Mouse (Mus musculus): ENCODE measurements around the gene Plac9b.
"Not testable (repeated sequence)": the region's sequence is repeated elsewhere in the genome, so short reads cannot be mapped to it uniquely, and the experiment has no call there.

Gene Plac9b

DNA sequence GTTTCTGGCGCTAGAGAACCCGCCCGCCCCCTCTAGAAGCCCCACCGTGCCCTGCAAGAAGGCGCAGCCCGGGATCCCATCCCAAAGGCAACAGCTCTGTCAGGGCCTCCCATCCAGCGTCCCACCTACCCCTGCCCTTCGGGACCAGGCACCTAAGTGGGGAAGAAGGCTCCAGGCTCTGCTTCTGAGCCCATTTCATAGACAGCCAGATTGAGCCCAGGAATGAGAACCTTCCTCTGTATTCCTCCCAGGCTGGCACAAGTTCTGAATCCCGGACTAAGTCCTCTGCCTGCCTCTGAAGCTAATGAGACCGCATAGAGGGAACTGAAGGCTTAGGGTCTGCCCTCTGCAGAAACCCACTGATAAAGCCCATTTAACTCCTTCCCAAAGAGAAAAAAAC, at the start of gene Plac9b:
TSS of gene Plac9b (minus strand) at position 101 of the 400 bp plus-strand sequence.
- CTCF ChIA-PET: not testable (repeated sequence)

DNA sequence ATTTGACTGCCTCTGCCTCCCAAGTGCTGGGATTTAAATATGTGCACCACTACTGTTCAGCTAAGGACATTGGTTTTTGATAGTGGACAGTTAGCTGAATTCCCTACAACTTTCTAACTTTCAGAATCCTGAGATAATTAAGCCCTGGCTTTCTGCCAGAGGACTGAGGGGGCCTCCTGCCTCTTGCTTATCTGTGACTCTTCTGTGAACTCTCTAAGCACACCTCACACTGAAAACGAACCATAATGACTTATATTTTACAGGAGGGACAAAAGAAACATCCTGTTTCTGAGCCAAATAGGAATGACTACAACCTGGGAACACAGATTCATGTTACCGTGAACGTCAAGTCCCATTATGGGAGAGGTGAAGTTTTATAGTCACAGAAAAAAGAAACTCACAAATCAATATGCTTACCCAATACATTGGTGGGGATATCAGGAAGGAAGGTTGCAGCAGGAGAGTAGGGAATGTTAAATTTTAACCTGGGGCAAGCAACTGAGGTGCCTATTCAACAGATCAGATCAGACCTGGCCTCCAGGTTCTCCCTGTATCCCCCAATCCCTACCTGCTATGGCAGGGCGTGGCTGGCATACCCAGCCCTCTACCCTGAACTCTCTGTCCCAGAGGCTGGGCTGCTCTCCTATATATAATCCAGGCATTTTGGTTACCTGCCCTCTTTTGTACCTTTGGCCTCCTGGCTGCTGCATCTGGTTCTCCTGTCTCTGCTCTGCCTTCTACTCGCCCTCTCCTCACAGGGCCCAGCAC, 34.1 kb upstream of the Plac9b start:
- CTCF ChIA-PET: not testable (repeated sequence)

- CTCF ChIA-PET: not testable (repeated sequence)
Measured at GRCm38 (mm10) chr14:26206926-26207247, 24.6 kb upstream of the Plac9b start, which contains the start of gene Tmem254b. Gene Tmem254b, minus strand, starts transcription at chr14:26207041.

GRCm38 (mm10) chr14:26206197-26206925, 24.1 kb upstream of the Plac9b start:
- CTCF ChIA-PET: not testable (repeated sequence)

DNA sequence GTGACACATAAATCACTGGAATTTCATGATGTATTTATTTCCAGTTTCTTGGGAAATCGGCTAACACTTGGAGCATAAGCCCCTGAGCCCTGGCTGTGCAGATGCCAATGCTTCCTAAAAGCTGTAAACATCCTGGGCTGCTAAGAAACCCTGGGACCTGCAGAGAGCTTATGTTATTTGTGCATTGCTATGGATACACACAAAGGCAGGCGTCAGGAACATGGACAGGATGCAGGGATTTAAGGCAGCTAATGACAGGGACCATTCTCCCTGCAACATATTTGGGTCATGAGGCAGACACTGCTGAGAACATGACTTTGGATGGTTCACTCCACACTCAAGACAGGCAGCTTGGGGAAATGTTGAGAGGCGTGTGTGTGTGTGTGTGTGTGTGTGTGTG, 15.6 kb upstream of the Plac9b start:
- CTCF ChIA-PET: not testable (repeated sequence)

DNA sequence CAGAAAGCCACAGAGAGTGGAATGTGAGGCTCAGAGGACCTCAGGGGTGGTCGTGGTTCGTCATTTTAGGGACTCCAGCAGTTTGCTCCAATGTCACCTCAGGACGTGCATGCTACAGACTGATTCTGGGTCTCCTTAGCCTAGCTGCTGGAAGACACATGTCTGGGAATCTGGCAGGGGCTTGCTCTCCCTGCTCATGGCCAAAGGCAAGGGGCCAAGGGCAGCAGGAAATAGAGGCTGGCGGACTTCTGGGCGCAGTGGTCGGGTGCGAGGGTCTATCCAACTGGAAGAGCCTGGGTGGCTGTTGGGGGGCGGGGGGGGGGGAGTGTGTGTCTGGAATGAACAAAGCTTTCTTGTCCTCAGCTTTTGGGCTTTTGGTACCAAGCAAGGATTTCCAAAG, 6.1 kb upstream of the Plac9b start:
- CTCF ChIA-PET: not testable (repeated sequence)

- CTCF ChIA-PET: not testable (repeated sequence)
Measured at GRCm38 (mm10) chr14:26186638-26187037, 4.4 kb upstream of the Plac9b start.

DNA sequence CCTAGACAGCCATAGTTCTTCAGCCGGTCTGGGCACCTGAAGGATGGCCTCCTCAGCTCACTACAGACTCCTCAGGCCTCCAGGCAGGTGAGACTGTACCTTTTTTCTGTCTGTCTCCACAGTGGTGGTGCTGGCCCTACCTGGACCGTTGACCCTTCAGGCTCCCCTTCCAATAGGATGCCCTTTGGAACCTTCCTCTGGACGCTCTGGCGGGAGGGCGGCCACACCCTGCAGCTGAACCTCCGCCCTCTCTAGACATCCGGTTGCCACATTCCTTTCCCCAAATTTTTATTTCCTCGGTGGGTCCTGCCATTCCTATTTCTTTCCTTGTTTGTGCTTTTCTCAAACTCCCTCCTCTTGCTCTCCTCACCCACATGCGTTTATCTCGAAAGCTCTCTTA, 620 bp downstream of the Plac9b start:
- CTCF ChIA-PET: not testable (repeated sequence)

- CTCF ChIA-PET: not testable (repeated sequence)
Measured at GRCm38 (mm10) chr14:26175028-26175427, 7.3 kb downstream of the Plac9b start.

DNA sequence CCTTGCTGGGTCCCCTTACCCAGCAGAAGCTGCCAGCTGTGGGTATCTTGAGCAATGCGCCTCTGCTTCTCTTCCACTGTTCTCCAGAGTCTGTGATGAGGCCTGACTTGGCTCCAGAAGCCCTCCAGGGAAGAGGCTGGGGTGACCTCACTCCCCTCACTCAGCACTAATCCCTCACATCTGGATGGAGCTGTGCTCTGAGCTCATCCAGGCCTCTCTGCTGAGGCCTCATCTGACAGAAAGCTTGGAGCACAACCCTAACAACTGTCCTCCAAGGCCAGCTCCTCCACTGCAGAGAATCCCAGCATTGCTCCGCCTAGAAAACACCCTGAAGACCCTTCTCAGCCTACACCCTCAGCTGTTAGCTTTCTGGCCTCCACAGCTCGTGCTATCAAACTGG, 8.3 kb downstream of the Plac9b start:
- CTCF ChIA-PET: not testable (repeated sequence)

DNA sequence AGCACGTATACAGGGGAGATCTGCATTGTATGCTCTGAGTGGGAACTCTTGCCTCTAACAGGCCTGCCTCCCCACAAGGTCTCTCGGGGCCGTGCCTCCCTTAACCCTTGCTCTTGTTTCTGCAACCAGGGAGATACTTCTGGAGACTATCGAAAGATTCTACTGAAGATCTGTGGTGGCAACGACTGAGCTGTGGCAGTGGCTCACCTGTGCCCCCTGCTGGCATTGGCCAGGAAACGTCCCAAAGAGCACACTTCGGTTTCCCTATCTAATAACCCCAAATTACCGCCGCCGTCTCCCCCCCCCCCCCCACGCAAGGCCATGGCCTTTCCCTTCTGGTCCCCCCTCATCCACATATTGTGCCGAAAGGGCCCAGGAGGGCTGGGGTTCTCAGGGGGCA, 17.0 kb downstream of the Plac9b start:
- CTCF ChIA-PET: not testable (repeated sequence)

DNA sequence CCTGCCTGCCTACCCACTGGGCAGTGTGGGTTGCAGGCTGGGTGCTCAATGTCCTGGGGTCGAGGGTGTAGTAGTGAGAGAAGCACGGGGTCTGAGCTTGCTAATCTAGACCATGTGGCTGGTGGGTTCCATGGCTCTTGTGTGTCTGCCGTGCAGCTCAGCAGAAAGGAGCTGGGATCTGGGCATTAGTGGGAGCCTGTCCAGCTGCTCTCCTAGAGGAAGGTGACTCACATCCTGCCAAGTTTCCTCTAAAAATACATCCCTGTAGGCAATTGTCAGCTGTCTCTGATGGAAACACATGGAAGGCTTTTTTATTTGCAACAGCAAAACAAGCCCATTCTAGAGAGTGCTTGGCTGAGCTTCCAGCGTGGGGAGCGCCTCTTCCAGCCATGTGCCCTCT, 19.9 kb downstream of the Plac9b start:
- CTCF ChIA-PET: not testable (repeated sequence)

DNA sequence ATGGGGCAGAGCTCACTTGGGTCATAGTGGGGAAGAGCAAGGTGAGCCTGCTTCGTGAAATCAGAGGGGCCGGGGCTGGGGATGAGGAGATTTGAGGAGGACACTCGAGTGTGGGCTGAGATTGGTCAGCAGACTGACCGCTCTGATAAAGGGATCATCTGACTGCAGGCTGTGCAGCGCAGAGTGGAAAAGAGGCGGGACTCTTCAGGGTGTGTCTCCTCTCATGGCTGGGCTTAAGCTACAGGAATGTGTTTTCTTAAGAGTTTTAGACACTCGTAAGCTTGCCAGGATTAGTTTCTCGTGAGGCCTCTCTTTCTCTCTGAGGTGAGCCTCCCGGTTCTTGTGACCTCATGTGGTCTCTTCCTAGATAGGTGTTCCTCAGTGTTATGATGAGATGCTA, 21.1 kb downstream of the Plac9b start:
- CTCF ChIA-PET: not testable (repeated sequence)

- CTCF ChIA-PET: not testable (repeated sequence)
Measured at GRCm38 (mm10) chr14:26156032-26156431, 26.2 kb downstream of the Plac9b start.

GRCm38 (mm10) chr14:26147095-26147494, 35.2 kb downstream of the Plac9b start:
- CTCF ChIA-PET: not testable (repeated sequence)

GRCm38 (mm10) chr14:26119095-26119494, 63.2 kb downstream of the Plac9b start:
- CTCF ChIA-PET: not testable (repeated sequence)

DNA sequence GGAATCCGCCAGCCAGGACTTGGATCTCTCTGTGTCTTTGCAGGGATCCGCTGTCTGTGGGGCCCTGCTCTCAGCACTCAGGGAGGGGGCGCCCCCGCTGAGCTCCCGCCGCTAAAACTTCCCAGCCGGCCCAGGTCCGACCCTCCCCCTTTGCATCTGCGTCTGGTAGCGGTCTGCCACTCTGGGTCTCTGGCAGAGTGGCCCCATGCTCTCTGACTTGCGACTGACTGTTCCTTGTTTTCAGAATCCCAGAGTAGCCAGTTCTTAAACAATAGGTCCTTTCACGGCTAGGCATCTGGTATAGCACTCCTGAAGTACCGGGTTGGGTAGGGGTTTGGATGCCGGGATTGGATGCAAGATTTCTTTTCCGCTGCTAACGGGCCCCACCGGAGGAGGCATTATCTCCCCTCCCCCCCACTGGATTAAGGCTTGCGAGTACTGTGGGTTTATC, 63.7 kb downstream of the Plac9b start:
- CTCF ChIA-PET: not testable (repeated sequence)

GRCm38 (mm10) chr14:26118150-26118549, 64.1 kb downstream of the Plac9b start, which contains the start of gene Duxbl2:
Gene Duxbl2, plus strand, starts transcription at chr14:26118349.
- CTCF ChIA-PET: not testable (repeated sequence)

All from spleen, embryonic (tissue).